22 mouse cellular contexts compared by ENCODE assay signal in the genomic region with DNA sequence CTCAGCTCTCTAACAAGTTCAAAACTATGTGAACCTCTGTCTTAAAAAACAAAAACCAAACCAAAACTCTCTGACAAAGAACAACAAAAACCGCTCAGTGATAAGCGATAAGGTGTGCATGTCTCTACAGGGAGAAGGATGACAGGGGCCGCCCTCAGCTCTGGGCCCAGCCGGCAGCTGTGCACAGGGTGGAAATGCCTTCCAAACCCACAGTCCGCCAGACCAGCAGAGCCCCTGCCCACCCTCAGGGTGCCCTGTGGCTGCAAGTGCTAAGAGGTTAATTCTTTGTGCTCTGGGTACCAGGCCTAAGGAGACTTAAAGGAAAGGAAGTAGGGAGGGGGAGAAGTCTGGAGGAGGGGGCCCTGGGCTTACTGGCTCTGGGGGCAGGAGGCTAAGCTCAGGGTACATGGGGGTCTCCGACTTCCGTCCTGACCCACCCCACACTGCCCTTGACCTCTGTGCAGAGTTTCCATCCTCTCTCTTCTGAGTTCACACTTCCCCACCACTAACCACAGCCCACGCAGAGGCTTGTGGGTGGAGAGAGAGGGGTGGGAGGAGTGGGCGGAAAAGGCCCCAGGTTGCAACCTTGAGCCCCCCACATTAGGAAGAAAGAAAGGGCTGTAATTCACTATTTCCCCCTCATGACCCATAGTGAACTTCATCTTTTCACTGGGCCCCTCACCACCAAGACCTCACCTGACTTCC. TPM values are rescaled to one million over a fixed set of nuclear protein-coding genes. Genes with fewer than 3 reads are reported as not detected.
A peak's percentile ranks its signal among the peaks of the same experiment; 100 is the strongest.
DNase-seq lines count a peak whose midpoint lies in the region; TF ChIP-seq lines count a peak whose summit lies in the region.
"Had no signal": no experiment of that assay in that cellular context is flagged by ENCODE, and none has a peak within 500 bp of the region (broad histone marks: within the 10 kb centered on the region; RNA-seq: fewer than 3 reads in every experiment).

No protein-coding gene starts in this region.

- DNase-seq in spleen, postnatal 36 days (ENCODE audit: low spot score in 2 of 2): peak; percentile 65 to 71
- no peak for DNase-seq in spleen, adult 12 weeks (ENCODE audit: low spot score)
- DNase-seq in CH12.LX (ENCODE audit: extremely low read depth): no peak
- DNase-seq in embryonic facial prominence, embryonic 10.5 days (ENCODE audit: low spot score): no peak
- peak; percentile 71 to 83 for DNase-seq in natural killer cell, adult 2 months (ENCODE audit: low spot score in 2 of 2)
- DNase-seq in ovary, postnatal 14 days (ENCODE audit: low spot score): no peak
- no peak for DNase-seq in adrenal gland, postnatal 36 days
- no peak for DNase-seq in lung, postnatal 25 days (ENCODE audit: low spot score)
- DNase-seq: adrenal gland, postnatal 14 days; kidney, adult 2 months; kidney, postnatal 14 days; layer of hippocampus, adult 9-11 months; liver, embryonic 13.5 days had no signal

- TF ChIP-seq POLR2A in CH12.LX (IDR thresholded peaks at IDR 0.05; ENCODE audit: low read depth, low read length): no peak

- no peaks in the 10 kb centered on the region for H3K9me3 ChIP-seq in CH12.LX (replicated peaks; ENCODE audit: low read length)
- no peaks in the 10 kb centered on the region for H3K9me3 ChIP-seq in embryonic facial prominence, embryonic 10.5 days
- H3K9me3 ChIP-seq: embryonic facial prominence, embryonic 13.5 days; heart, embryonic 12.5 days; liver, embryonic 13.5 days; neural tube, embryonic 13.5 days had no signal

- H3K27me3 ChIP-seq in CH12.LX (replicated peaks): peaks cover 1% of the 10 kb centered on the region
- peaks cover 52% of the 10 kb centered on the region for H3K27me3 ChIP-seq in embryonic facial prominence, embryonic 10.5 days (replicated peaks; ENCODE audit: low read depth, poor library complexity, severe bottlenecking)

- in situ Hi-C loops in CH12.LX (cut with MboI; ENCODE audit: low pct_ligation_motif_present, low pct_unique_long_range_greater_than_20kb, low sequenced_read_pairs): loop anchor here (10.0 kb wide), 1 partner anchor 49 kb away; no protein-coding TSS in a partner anchor

- dilution Hi-C loops in CH12.LX (cut with MboI; ENCODE audit: extremely low pct_ligation_motif_present, extremely low pct_unique_long_range_greater_than_20kb, low sequenced_read_pairs): no loop called here

- no peak overlapping the region for H3K9ac ChIP-seq in CH12.LX (ENCODE audit: insufficient read depth, low read depth)
- H3K9ac ChIP-seq: embryonic facial prominence, embryonic 13.5 days; liver, embryonic 13.5 days; neural tube, embryonic 13.5 days had no signal

- 76% methylated on average over 9 of the region's 9 CpGs for whole genome bisulfite sequencing in embryonic facial prominence, embryonic 10.5 days

- peaks cover 6 to 18% of the 10 kb centered on the region in 2 experiments for H3K36me3 ChIP-seq in CH12.LX (replicated peaks in 1 of 2; ENCODE audit: control insufficient read depth in 1 of 2, insufficient read depth in 1 of 2, low read length in 1 of 2)
- H3K36me3 ChIP-seq in embryonic facial prominence, embryonic 10.5 days (replicated peaks): peaks cover 50% of the 10 kb centered on the region

- peak; percentile 51 for TF ChIP-seq EP300 in CH12.LX (IDR thresholded peaks at IDR 0.05; ENCODE audit: low read length)

- H3K27ac ChIP-seq in CH12.LX (ENCODE audit: insufficient read depth, low read depth): no peak overlapping the region
- H3K27ac ChIP-seq in embryonic facial prominence, embryonic 10.5 days (replicated peaks): peak overlapping the region; percentile 24; the same call in 1 of the 2 replicates
- H3K27ac ChIP-seq: embryonic facial prominence, embryonic 13.5 days; liver, embryonic 13.5 days; neural tube, embryonic 13.5 days; stomach, postnatal 0 days had no signal

- TF ChIP-seq RAD21 in CH12.LX (IDR thresholded peaks at IDR 0.05; ENCODE audit: low read depth, low read length): no peak

- no peaks in the 10 kb centered on the region for H3K79me2 ChIP-seq in CH12.LX (replicated peaks; ENCODE audit: control insufficient read depth, extremely low read depth, insufficient read depth, poor library complexity, severe bottlenecking)

- TF ChIP-seq CTCF in CH12.LX (conservative IDR thresholded peaks at IDR 0.05 in 1 of 2, IDR thresholded peaks at IDR 0.05 in 1 of 2; ENCODE audit: low read depth in 2 of 2, low read length in 2 of 2): no peak

- no peak overlapping the region for H3K4me3 ChIP-seq in CH12.LX (replicated peaks in 1 of 3; ENCODE audit: low read depth in 2 of 3, low read length in 2 of 3, poor library complexity in 1 of 3)
- H3K4me3 ChIP-seq in embryonic facial prominence, embryonic 10.5 days: no peak overlapping the region
- H3K4me3 ChIP-seq: embryonic facial prominence, embryonic 13.5 days; heart, embryonic 12.5 days; liver, embryonic 13.5 days; neural tube, embryonic 13.5 days had no signal

- no peak overlapping the region for H3K4me2 ChIP-seq in CH12.LX (ENCODE audit: insufficient read depth, low read depth, poor library complexity, severe bottlenecking)
- H3K4me2 ChIP-seq: embryonic facial prominence, embryonic 13.5 days; heart, embryonic 12.5 days; liver, embryonic 13.5 days; neural tube, embryonic 13.5 days had no signal

- H3K4me1 ChIP-seq in CH12.LX (ENCODE audit: control insufficient read depth in 1 of 2, insufficient read depth in 2 of 2): peaks cover 30 to 67% of the 10 kb centered on the region in 2 experiments
- H3K4me1 ChIP-seq in embryonic facial prominence, embryonic 10.5 days: peaks cover 46% of the 10 kb centered on the region

TF ChIP-seq in CH12.LX, 34 proteins besides CTCF, POLR2A, EP300 and RAD21:
- TF ChIP-seq MAZ (IDR thresholded peaks at IDR 0.05; ENCODE audit: low read depth, low read length) (peak; percentile 76), JUN (IDR thresholded peaks at IDR 0.05; ENCODE audit: insufficient read depth, low read depth, low read length) (no peak), HCFC1 (IDR thresholded peaks at IDR 0.05; ENCODE audit: low read depth, low read length) (no peak), SIN3A (IDR thresholded peaks at IDR 0.05; ENCODE audit: low read length) (0 out of 2 replicates have a peak, but pooled peaks have one; percentile 19), ZMIZ1 (IDR thresholded peaks at IDR 0.05; ENCODE audit: low read depth, low read length) (no peak), MXI1 (IDR thresholded peaks at IDR 0.05; ENCODE audit: low read depth, low read length) (no peak), MAX (IDR thresholded peaks at IDR 0.05; ENCODE audit: low read length) (no peak), KAT2A (IDR thresholded peaks at IDR 0.05; ENCODE audit: insufficient replicate concordance, low read length) (no peak), BHLHE40 (IDR thresholded peaks at IDR 0.05; ENCODE audit: low read depth, low read length) (no peak), NRF1 (IDR thresholded peaks at IDR 0.05; ENCODE audit: low read depth, low read length) (no peak), ETS1 (conservative IDR thresholded peaks at IDR 0.05; ENCODE audit: low read depth, low read length) (0 out of 2 replicates have a peak, but pooled peaks have one; percentile 11), TCF12 (IDR thresholded peaks at IDR 0.05; ENCODE audit: low read depth, low read length) (no peak), PAX5 (IDR thresholded peaks at IDR 0.05; ENCODE audit: low read length) (no peak), MAFK (IDR thresholded peaks at IDR 0.05; ENCODE audit: insufficient replicate concordance, low read length) (no peak), JUND (conservative IDR thresholded peaks at IDR 0.05; ENCODE audit: low read depth, low read length) (no peak), USF2 (conservative IDR thresholded peaks at IDR 0.05; ENCODE audit: low read depth, low read length) (no peak), RCOR1 (conservative IDR thresholded peaks at IDR 0.05; ENCODE audit: low read depth, low read length) (no peak), UBTF (IDR thresholded peaks at IDR 0.05; ENCODE audit: low read depth, low read length) (no peak)

RNA-seq across cellular contexts. Expression of a gene that starts 7.9 kb away (rescaled TPM):
- 2.1 and 3.1 TPM in 2 replicates for total RNA-seq in CH12.LX (2012; rRNA removed)
- 0.44 and 1.2 TPM in 2 replicates for total RNA-seq in CH12.LX (2014; rRNA removed)
- polyA plus RNA-seq in CH12.LX (2012; ENCODE audit: insufficient read length, low read depth): 5.2 and 5.7 TPM in 2 replicates
- polyA plus RNA-seq in embryonic facial prominence, embryonic 10.5 days (2016; fragmentation: Nextera tagmentation; extraction: Ambion mirVana): 4.7 and 5.1 TPM in 2 replicates
- 10 to 100 TPM; 10.6 to 12.8 TPM for total RNA-seq in adrenal gland, postnatal 36 days (2021)

RNA-seq across cellular contexts. Expression of a gene that starts 28.2 kb away (rescaled TPM):
- total RNA-seq in CH12.LX (2012; rRNA removed) (0.08 TPM in 2 replicates), CH12.LX (2014; rRNA removed) (not detected in 2 replicates)
- 0.09 TPM in 1 of 2 replicates, not detected in the other for polyA plus RNA-seq in CH12.LX (2012; ENCODE audit: insufficient read length, low read depth)
- 0.11 and 0.17 TPM in 2 replicates for polyA plus RNA-seq in embryonic facial prominence, embryonic 10.5 days (2016; fragmentation: Nextera tagmentation; extraction: Ambion mirVana)
- total RNA-seq in adrenal gland, postnatal 36 days (2021): under 1 TPM; 0.23 to 0.33 TPM
- total RNA-seq: heart, postnatal 25 days; MEL had no signal
- polyA plus RNA-seq: C2C12; heart, embryonic 12.5 days; limb, embryonic 11.5 days; liver, embryonic 13.5 days; lung, embryonic 16.5 days had no signal

RNA-seq across cellular contexts. Expression of a gene that starts 44.3 kb away (rescaled TPM):
- total RNA-seq in CH12.LX (2012; rRNA removed) (194 and 264 TPM in 2 replicates), CH12.LX (2014; rRNA removed) (234 and 260 TPM in 2 replicates)
- polyA plus RNA-seq in CH12.LX (2012; ENCODE audit: insufficient read length, low read depth): 411 and 465 TPM in 2 replicates
- 85.5 and 85.9 TPM in 2 replicates for polyA plus RNA-seq in embryonic facial prominence, embryonic 10.5 days (2016; fragmentation: Nextera tagmentation; extraction: Ambion mirVana)
- 100 to 1,000 TPM; 112 to 138 TPM for total RNA-seq in adrenal gland, postnatal 36 days (2021)

Comparison
In these comparisons a context has a peak if more than half of its experiments do, and no peak if none do; other contexts are left out.
1. DNase-seq: peak in spleen, postnatal 36 days (2 of 2) and natural killer cell, adult 2 months (2 of 2); none in spleen, adult 12 weeks (single experiment), CH12.LX (single experiment), embryonic facial prominence, embryonic 10.5 days (single experiment), ovary, postnatal 14 days (single experiment), adrenal gland, postnatal 36 days (0 of 2) and lung, postnatal 25 days (single experiment).